Mouse (Mus musculus): ENCODE results near the gene A730015C16Rik. TPM values are rescaled to one million over a fixed set of nuclear protein-coding genes. Genes with fewer than 3 reads are reported as not detected.
A peak's percentile ranks its signal among the peaks of the same experiment; 100 is the strongest.

A730015C16Rik gene
- total RNA-seq (2014; rRNA removed): 1.3 TPM in 1 of 2 replicates, not detected in the other
- polyA plus RNA-seq (2015; fragmentation: Nextera tagmentation; extraction: Ambion mirVana): 0.83 and 1.1 TPM in 2 replicates

GRCm38 (mm10) chr4:108848505-108848848 lies at the start of gene A730015C16Rik:
A730015C16Rik (minus strand) TSS chr4:108848619.
- Histone ChIP-seq H3K4me1 (ENCODE audit: insufficient read depth, low read length) (peaks cover 11% of the 10 kb centered on the region; the same call in 1 of the 2 replicates), H3K27ac (ENCODE audit: low read depth, low read length) (peak within 1 kb of the TSS; percentile 71), H3K4me2 (ENCODE audit: low read depth, low read length, poor library complexity, severe bottlenecking) (peak within 1 kb of the TSS; percentile 96), H3K27me3 (ENCODE audit: insufficient read depth, low read length) (no peaks in the 10 kb centered on the region), H3K4me3 (ENCODE audit: low read depth, low read length) (peak within 1 kb of the TSS; percentile 91), H3K36me3 (ENCODE audit: insufficient read depth, low read length) (0 out of 2 replicates have a peak, but pooled peaks cover 1% of the 10 kb centered on the region), H3K9ac (replicated peaks; ENCODE audit: low read length, poor library complexity, severe bottlenecking) (peak within 1 kb of the TSS; percentile 70), H3K9me3 (ENCODE audit: low read length) (no peaks in the 10 kb centered on the region)
- 15% methylated on average over 20 of the region's 20 CpGs for WGBS
- no peak for TF ChIP-seq CTCF (IDR thresholded peaks at IDR 0.05)
- ATAC-seq (ENCODE audit: low FRiP score): peak; percentile 36; the same call in 1 of the 2 replicates
- DNase-seq (ENCODE audit: low spot score): peak; percentile 28

GRCm38 (mm10) chr4:108890876-108891275 lies 42.5 kb upstream of the A730015C16Rik start:
- DNase-seq (ENCODE audit: low spot score) (peak; percentile 18), ATAC-seq (ENCODE audit: low FRiP score) (no peak)
- Histone ChIP-seq H3K4me2 (ENCODE audit: low read depth, low read length, poor library complexity, severe bottlenecking) (no peak overlapping the region), H3K9me3 (ENCODE audit: low read length) (no peaks in the 10 kb centered on the region), H3K36me3 (ENCODE audit: insufficient read depth, low read length) (0 out of 2 replicates have a peak, but pooled peaks cover 5% of the 10 kb centered on the region), H3K9ac (replicated peaks; ENCODE audit: low read length, poor library complexity, severe bottlenecking) (no peak overlapping the region), H3K27ac (ENCODE audit: low read depth, low read length) (no peak overlapping the region), H3K4me3 (ENCODE audit: low read depth, low read length) (no peak overlapping the region), H3K27me3 (ENCODE audit: insufficient read depth, low read length) (no peaks in the 10 kb centered on the region), H3K4me1 (ENCODE audit: insufficient read depth, low read length) (no peaks in the 10 kb centered on the region)
- TF ChIP-seq CTCF (IDR thresholded peaks at IDR 0.05): no peak
- WGBS: 84% methylated on average over 6 of the region's 6 CpGs

DNA sequence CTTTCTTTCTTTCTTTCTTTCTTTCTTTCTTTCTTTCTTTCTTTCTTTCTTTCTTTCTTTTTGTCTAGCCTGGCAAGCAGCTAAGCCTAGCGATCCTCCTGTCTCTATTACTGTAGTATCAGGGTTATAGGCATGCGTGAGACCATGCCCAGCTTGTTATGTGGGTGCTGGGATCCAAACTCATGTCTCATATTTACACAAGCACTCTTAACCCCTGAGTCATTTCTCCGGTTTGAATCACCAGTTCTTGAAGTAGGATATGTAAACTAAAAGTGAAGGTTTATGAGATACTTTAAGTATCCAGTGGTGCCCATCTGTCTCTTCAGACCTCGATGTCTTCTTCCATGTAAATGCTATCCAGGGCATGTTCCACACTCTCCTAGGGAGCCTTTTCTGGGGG lies 39.0 kb upstream of the A730015C16Rik start:
- no peaks in the 10 kb centered on the region for H3K9me3 ChIP-seq (ENCODE audit: low read length)
- H3K4me1 ChIP-seq (ENCODE audit: insufficient read depth, low read length): no peaks in the 10 kb centered on the region
- H3K4me2 ChIP-seq (ENCODE audit: low read depth, low read length, poor library complexity, severe bottlenecking): no peak overlapping the region
- H3K27me3 ChIP-seq (ENCODE audit: insufficient read depth, low read length): no peaks in the 10 kb centered on the region
- no peak for TF ChIP-seq CTCF (IDR thresholded peaks at IDR 0.05)
- no peak overlapping the region for H3K9ac ChIP-seq (replicated peaks; ENCODE audit: low read length, poor library complexity, severe bottlenecking)
- no peak overlapping the region for H3K4me3 ChIP-seq (ENCODE audit: low read depth, low read length)
- no peak for ATAC-seq (ENCODE audit: low FRiP score)
- 0 out of 2 replicates have a peak, but pooled peaks cover 3% of the 10 kb centered on the region for H3K36me3 ChIP-seq (ENCODE audit: insufficient read depth, low read length)
- no peak for DNase-seq (ENCODE audit: low spot score)
- 92% methylated on average over 4 of the region's 4 CpGs for WGBS
- H3K27ac ChIP-seq (ENCODE audit: low read depth, low read length): no peak overlapping the region

DNA sequence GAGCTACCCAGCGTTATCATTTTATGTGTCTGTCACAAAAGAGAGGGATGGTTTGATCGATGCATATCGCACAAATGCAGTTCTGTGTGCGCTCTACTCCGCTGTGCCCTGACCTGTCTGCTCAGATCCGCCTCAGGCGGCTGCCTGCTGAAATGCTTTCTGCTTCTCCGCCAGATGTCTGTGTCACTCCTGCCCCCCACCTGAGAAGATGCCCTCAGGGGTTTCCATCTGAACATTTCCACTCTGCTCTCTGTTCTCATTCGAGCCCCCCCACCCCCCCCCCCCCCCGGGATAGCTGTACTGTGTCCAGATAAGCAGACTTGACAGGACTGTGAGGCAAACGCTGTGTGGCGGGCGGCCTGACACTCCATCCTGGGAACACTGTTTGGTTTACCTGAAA lies 35.4 kb upstream of the A730015C16Rik start:
- Histone ChIP-seq H3K27ac (ENCODE audit: low read depth, low read length) (no peak overlapping the region), H3K4me2 (ENCODE audit: low read depth, low read length, poor library complexity, severe bottlenecking) (no peak overlapping the region), H3K36me3 (ENCODE audit: insufficient read depth, low read length) (no peaks in the 10 kb centered on the region), H3K9ac (replicated peaks; ENCODE audit: low read length, poor library complexity, severe bottlenecking) (no peak overlapping the region), H3K4me1 (ENCODE audit: insufficient read depth, low read length) (no peaks in the 10 kb centered on the region), H3K4me3 (ENCODE audit: low read depth, low read length) (no peak overlapping the region), H3K27me3 (ENCODE audit: insufficient read depth, low read length) (no peaks in the 10 kb centered on the region), H3K9me3 (ENCODE audit: low read length) (no peaks in the 10 kb centered on the region)
- DNase-seq (ENCODE audit: low spot score) (peak; percentile 12), ATAC-seq (ENCODE audit: low FRiP score) (no peak)
- WGBS: 54% methylated on average over 13 of the region's 13 CpGs
- no peak for TF ChIP-seq CTCF (IDR thresholded peaks at IDR 0.05)

DNA sequence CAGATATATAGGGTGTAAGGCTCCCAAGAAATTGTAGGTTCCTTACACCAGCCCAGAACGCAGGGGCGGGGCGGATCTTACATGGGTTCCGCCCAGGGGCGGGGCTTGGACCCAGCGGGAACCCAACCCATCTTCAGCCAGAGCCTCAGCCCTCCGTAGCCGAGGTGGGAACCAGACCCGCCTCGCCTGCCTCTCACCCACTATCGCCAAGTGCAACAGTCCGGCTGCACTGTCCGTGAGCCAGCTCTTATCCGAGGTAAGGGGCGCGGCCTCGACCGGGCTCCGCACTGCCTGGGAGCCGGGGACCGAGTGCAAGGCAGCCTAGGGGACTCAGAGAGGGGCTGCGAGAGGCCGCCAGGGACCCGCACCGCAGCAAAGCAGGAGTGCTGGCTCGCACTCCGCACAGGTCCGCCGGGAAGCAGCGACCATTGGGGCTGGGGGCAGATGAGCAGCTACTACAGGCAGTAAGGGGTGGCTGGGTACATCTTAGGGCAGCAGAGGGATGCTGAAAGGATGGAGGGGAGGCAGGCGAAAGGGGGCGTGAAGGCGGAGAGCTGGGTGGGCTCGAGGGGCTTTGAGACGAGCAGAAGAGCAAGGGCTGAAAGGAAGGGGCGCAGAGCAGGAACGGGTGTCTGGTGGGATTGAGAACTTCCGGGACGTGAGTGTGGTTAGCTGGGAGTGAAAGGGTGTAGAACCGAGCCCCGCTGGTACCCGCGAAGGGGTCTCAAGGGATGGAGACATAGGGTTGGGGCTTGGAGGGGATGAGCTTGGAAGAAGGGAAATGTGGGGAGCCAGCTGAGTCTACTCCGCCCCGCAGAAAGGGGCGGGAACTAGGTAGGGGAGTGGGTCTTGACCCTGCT lies 30.8 kb upstream of the A730015C16Rik start, which contains the start of gene Rab3b:
TSS of gene Rab3b (plus strand) at position 101 of the 860 bp plus-strand sequence.
- TF ChIP-seq CTCF (IDR thresholded peaks at IDR 0.05): 0 out of 2 replicates have a peak, but pooled peaks have one; percentile 2
- H3K4me1 ChIP-seq (ENCODE audit: insufficient read depth, low read length): no peaks in the 10 kb centered on the region
- WGBS: under 1% methylated on average over 46 of the region's 46 CpGs
- H3K27ac ChIP-seq (ENCODE audit: low read depth, low read length): peak within 1 kb of the TSS; percentile 74
- peak within 1 kb of the TSS; percentile 87 for H3K9ac ChIP-seq (replicated peaks; ENCODE audit: low read length, poor library complexity, severe bottlenecking)
- DNase-seq (ENCODE audit: low spot score) (peak; percentile 80), ATAC-seq (ENCODE audit: low FRiP score) (peak; percentile 88)
- H3K27me3 ChIP-seq (ENCODE audit: insufficient read depth, low read length): no peaks in the 10 kb centered on the region
- H3K4me3 ChIP-seq (ENCODE audit: low read depth, low read length): peak within 1 kb of the TSS; percentile 82
- H3K36me3 ChIP-seq (ENCODE audit: insufficient read depth, low read length): no peaks in the 10 kb centered on the region
- no peaks in the 10 kb centered on the region for H3K9me3 ChIP-seq (ENCODE audit: low read length)
- peak within 1 kb of the TSS; percentile 70 for H3K4me2 ChIP-seq (ENCODE audit: low read depth, low read length, poor library complexity, severe bottlenecking)

- Histone ChIP-seq H3K4me1 (ENCODE audit: insufficient read depth, low read length) (no peaks in the 10 kb centered on the region), H3K27ac (ENCODE audit: low read depth, low read length) (no peak overlapping the region), H3K4me2 (ENCODE audit: low read depth, low read length, poor library complexity, severe bottlenecking) (no peak overlapping the region), H3K9ac (replicated peaks; ENCODE audit: low read length, poor library complexity, severe bottlenecking) (no peak overlapping the region), H3K36me3 (ENCODE audit: insufficient read depth, low read length) (no peaks in the 10 kb centered on the region), H3K27me3 (ENCODE audit: insufficient read depth, low read length) (no peaks in the 10 kb centered on the region), H3K9me3 (ENCODE audit: low read length) (no peaks in the 10 kb centered on the region), H3K4me3 (ENCODE audit: low read depth, low read length) (no peak overlapping the region)
- DNase-seq (ENCODE audit: low spot score): no peak
- no peak for ATAC-seq (ENCODE audit: low FRiP score)
- 80% methylated on average over 6 of the region's 6 CpGs for WGBS
- no peak for TF ChIP-seq CTCF (IDR thresholded peaks at IDR 0.05)
Observed at GRCm38 (mm10) chr4:108877901-108878300, 29.5 kb upstream of the A730015C16Rik start.
